Mouse (Mus musculus): Measurements from ENCODE around the gene Fcrl6. TPM values are rescaled to one million over a fixed set of nuclear protein-coding genes. Genes with fewer than 3 reads are reported as not detected.

Gene Fcrl6
- polyA plus RNA-seq, 1 experiment, result not detected

- Histone ChIP-seq H3K4me3 (ENCODE audit: insufficient read depth, low read length) (no peak within 1 kb of the TSS), H3K4me1 (ENCODE audit: control insufficient read depth, insufficient read depth, low read length) (no peaks in the 10 kb centered on the region), H3K27ac (ENCODE audit: insufficient read depth, low read length) (no peak within 1 kb of the TSS)
- no peak for TF ChIP-seq POLR2A (IDR thresholded peaks at IDR 0.05; ENCODE audit: extremely low read depth, insufficient read depth, low read length)
- TF ChIP-seq CTCF (IDR thresholded peaks at IDR 0.05; ENCODE audit: extremely low read depth, insufficient read depth, low read length), result no peak
These were observed 46.7 kb downstream of the Fcrl6 start, which contains the start of gene Vsig8 for GRCm38 (mm10) chr1:172555638-172556037. Vsig8 (plus strand) TSS chr1:172555938.

GRCm38 (mm10) chr1:172552623-172553022 is 49.7 kb downstream of the Fcrl6 start:
- no peak for TF ChIP-seq POLR2A (IDR thresholded peaks at IDR 0.05; ENCODE audit: extremely low read depth, insufficient read depth, low read length)
- no peak for TF ChIP-seq CTCF (IDR thresholded peaks at IDR 0.05; ENCODE audit: extremely low read depth, insufficient read depth, low read length)

GRCm38 (mm10) chr1:172551009-172551408 is 51.3 kb downstream of the Fcrl6 start:
- no peak overlapping the region for H3K27ac ChIP-seq (ENCODE audit: insufficient read depth, low read length)
- no peak for TF ChIP-seq POLR2A (IDR thresholded peaks at IDR 0.05; ENCODE audit: extremely low read depth, insufficient read depth, low read length)
- TF ChIP-seq CTCF (IDR thresholded peaks at IDR 0.05; ENCODE audit: extremely low read depth, insufficient read depth, low read length), result no peak
- peak overlapping the region; percentile 54 for H3K4me3 ChIP-seq (ENCODE audit: insufficient read depth, low read length)
- H3K4me1 ChIP-seq (ENCODE audit: control insufficient read depth, insufficient read depth, low read length), result no peaks in the 10 kb centered on the region

More at GRCm38 (mm10) chr1:172552623-172553022, 49.7 kb downstream of the Fcrl6 start:
- Histone ChIP-seq H3K27ac (ENCODE audit: insufficient read depth, low read length) (no peak overlapping the region), H3K4me3 (ENCODE audit: insufficient read depth, low read length) (no peak overlapping the region), H3K4me1 (ENCODE audit: control insufficient read depth, insufficient read depth, low read length) (no peaks in the 10 kb centered on the region)

- H3K4me1 ChIP-seq (ENCODE audit: control insufficient read depth, insufficient read depth, low read length), result no peaks in the 10 kb centered on the region
- TF ChIP-seq POLR2A (IDR thresholded peaks at IDR 0.05; ENCODE audit: extremely low read depth, insufficient read depth, low read length) (peak; percentile 48; the same call in 1 of the 2 replicates), CTCF (IDR thresholded peaks at IDR 0.05; ENCODE audit: extremely low read depth, insufficient read depth, low read length) (no peak)
- H3K27ac ChIP-seq (ENCODE audit: insufficient read depth, low read length), result no peak overlapping the region
- H3K4me3 ChIP-seq (ENCODE audit: insufficient read depth, low read length), result peak overlapping the region; percentile 54
These were observed 51.8 kb downstream of the Fcrl6 start for GRCm38 (mm10) chr1:172550551-172550951.

- Histone ChIP-seq H3K27ac (ENCODE audit: insufficient read depth, low read length) (no peak overlapping the region), H3K4me3 (ENCODE audit: insufficient read depth, low read length) (peak overlapping the region; percentile 54), H3K4me1 (ENCODE audit: control insufficient read depth, insufficient read depth, low read length) (no peaks in the 10 kb centered on the region)
- TF ChIP-seq POLR2A (IDR thresholded peaks at IDR 0.05; ENCODE audit: extremely low read depth, insufficient read depth, low read length), result no peak
- no peak for TF ChIP-seq CTCF (IDR thresholded peaks at IDR 0.05; ENCODE audit: extremely low read depth, insufficient read depth, low read length)
These were observed 52.6 kb downstream of the Fcrl6 start for GRCm38 (mm10) chr1:172549717-172550116.

- TF ChIP-seq CTCF (IDR thresholded peaks at IDR 0.05; ENCODE audit: extremely low read depth, insufficient read depth, low read length) (no peak), POLR2A (IDR thresholded peaks at IDR 0.05; ENCODE audit: extremely low read depth, insufficient read depth, low read length) (no peak)
These were observed 53.0 kb downstream of the Fcrl6 start for GRCm38 (mm10) chr1:172549314-172549713.

GRCm38 (mm10) chr1:172548501-172548900 is 53.9 kb downstream of the Fcrl6 start:
- no peak overlapping the region for H3K4me3 ChIP-seq (ENCODE audit: insufficient read depth, low read length)
- no peak for TF ChIP-seq CTCF (IDR thresholded peaks at IDR 0.05; ENCODE audit: extremely low read depth, insufficient read depth, low read length)
- no peak for TF ChIP-seq POLR2A (IDR thresholded peaks at IDR 0.05; ENCODE audit: extremely low read depth, insufficient read depth, low read length)
- no peak overlapping the region for H3K27ac ChIP-seq (ENCODE audit: insufficient read depth, low read length)

More at GRCm38 (mm10) chr1:172549314-172549713, 53.0 kb downstream of the Fcrl6 start:
- H3K4me3 ChIP-seq (ENCODE audit: insufficient read depth, low read length), result no peak overlapping the region
- no peaks in the 10 kb centered on the region for H3K4me1 ChIP-seq (ENCODE audit: control insufficient read depth, insufficient read depth, low read length)
- no peak overlapping the region for H3K27ac ChIP-seq (ENCODE audit: insufficient read depth, low read length)

More at GRCm38 (mm10) chr1:172548501-172548900, 53.9 kb downstream of the Fcrl6 start:
- no peaks in the 10 kb centered on the region for H3K4me1 ChIP-seq (ENCODE audit: control insufficient read depth, insufficient read depth, low read length)

Other genes with a start within 250 kb of the Fcrl6 start
- 6.5 TPM in 2 replicates for gene Pigm, start 226.0 kb downstream of the Fcrl6 start, polyA plus RNA-seq (2012; rRNA removed)
- gene Slamf9, start 127.2 kb downstream of the Fcrl6 start, polyA plus RNA-seq (2012; rRNA removed), result 1.3 and 1.4 TPM in 2 replicates
- gene Igsf9, start 120.8 kb downstream of the Fcrl6 start, polyA plus RNA-seq (2012; rRNA removed), result 15.6 and 16.2 TPM in 2 replicates
- gene Tagln2, start 102.5 kb downstream of the Fcrl6 start, polyA plus RNA-seq (2012; rRNA removed), result 15.8 and 18.0 TPM in 2 replicates
- gene Cfap45, start 81.8 kb downstream of the Fcrl6 start, polyA plus RNA-seq (2012; rRNA removed), result 3.3 and 3.6 TPM in 2 replicates
- gene Vsig8, start 46.6 kb downstream of the Fcrl6 start, polyA plus RNA-seq (2012; rRNA removed), result 0.47 and 0.52 TPM in 2 replicates
- 0.28 and 0.31 TPM in 2 replicates for gene Slamf8, start 12.0 kb downstream of the Fcrl6 start, polyA plus RNA-seq (2012; rRNA removed)
- 11.6 and 12.0 TPM in 2 replicates for gene Dusp23, start 30.4 kb upstream of the Fcrl6 start, polyA plus RNA-seq (2012; rRNA removed)
- gene Crp, start 95.5 kb upstream of the Fcrl6 start, polyA plus RNA-seq (2012; rRNA removed), result not detected in 2 replicates